Mouse (Mus musculus) skeletal muscle tissue, postnatal 0 days (tissue): ENCODE measurements around the gene Kcnq1. TPM values are rescaled to one million over a fixed set of nuclear protein-coding genes. Genes with fewer than 3 reads are reported as not detected.

ENCODE experiments used
- polyA plus RNA-seq: library from polyadenylated mRNA; unstranded; fragments of >200 nt; fragmentation: Nextera tagmentation; extraction: Ambion mirVana; gene quantifications from 2 replicates; pipeline ENCODE4 v1.2.1, GENCODE M21; 2015

Gene Kcnq1
- 4.8 and 5.0 TPM in 2 replicates for polyA plus RNA-seq

GRCm38 (mm10) chr7:143106062-143106461 lies at the start of gene Kcnq1:
Gene Kcnq1 (plus strand): TSS chr7:143106362.

DNA sequence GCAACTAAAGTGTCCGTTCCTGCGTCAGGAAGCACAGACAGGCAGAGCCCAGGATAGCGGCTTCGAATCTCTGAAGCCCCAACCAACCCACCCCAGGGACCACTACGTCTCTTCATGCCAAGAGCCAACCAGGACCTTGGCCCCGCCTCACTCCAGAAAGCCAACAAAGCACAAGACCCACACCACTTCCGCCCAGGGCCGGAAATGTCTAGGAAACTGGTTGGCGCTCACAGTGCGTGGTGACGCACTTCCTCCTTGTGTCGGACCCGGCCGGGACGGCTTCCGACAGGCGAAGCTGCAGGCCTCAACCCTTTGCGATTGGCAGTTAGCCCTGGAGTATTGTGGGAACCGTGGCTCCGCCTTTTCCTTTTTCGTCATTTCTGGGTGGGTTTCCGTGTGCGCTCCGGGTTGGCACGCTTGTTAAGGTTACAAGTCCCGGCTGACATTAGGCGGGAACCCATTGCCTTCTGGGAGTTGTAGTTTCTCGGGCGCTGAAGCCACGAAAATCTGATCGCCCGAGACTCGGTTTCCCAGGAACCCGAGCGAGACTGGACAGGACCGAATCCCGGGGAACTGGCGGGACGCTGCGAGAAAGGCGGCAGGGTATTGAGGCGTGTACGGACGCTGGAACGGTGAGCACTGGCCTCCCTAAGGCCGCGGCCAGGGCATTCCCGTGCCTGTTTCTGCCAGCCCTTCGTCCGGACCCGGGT lies 37.1 kb upstream of the Kcnq1 start, which contains the start of gene Tssc4:
Gene Tssc4 (plus strand): TSS at position 368 of the 710 bp plus-strand sequence.

GRCm38 (mm10) chr7:143094592-143095553 lies 11.3 kb upstream of the Kcnq1 start, which contains the start of gene Trpm5:
Gene Trpm5 (minus strand): TSS chr7:143094642.

GRCm38 (mm10) chr7:143460874-143461273 lies 354.7 kb downstream of the Kcnq1 start, which contains the start of gene Cdkn1c:
Gene Cdkn1c (minus strand): TSS chr7:143461050.

GRCm38 (mm10) chr7:143473347-143474101 lies 367.4 kb downstream of the Kcnq1 start, which contains the start of gene Slc22a18:
Gene Slc22a18 (plus strand): TSS chr7:143473736.

Other genes starting within 250 kb of the Kcnq1 start
- 1.3 and 1.4 TPM in 2 replicates for gene Th, start 175.2 kb upstream of the Kcnq1 start, polyA plus RNA-seq
- 0.23 and 0.37 TPM in 2 replicates for gene Ascl2, start 137.1 kb upstream of the Kcnq1 start, polyA plus RNA-seq
- 1.5 and 2.0 TPM in 2 replicates for gene Tspan32, start 101.3 kb upstream of the Kcnq1 start, polyA plus RNA-seq
- gene Cd81, start 53.6 kb upstream of the Kcnq1 start, polyA plus RNA-seq = 489 and 494 TPM in 2 replicates
- 31.6 and 34.4 TPM in 2 replicates for gene Tssc4, start 37.1 kb upstream of the Kcnq1 start, polyA plus RNA-seq
- gene Trpm5, start 11.7 kb upstream of the Kcnq1 start, polyA plus RNA-seq = 5.1 and 6.3 TPM in 2 replicates